Mouse (Mus musculus): ENCODE data around the gene Cfap74. TPM values are rescaled to one million over a fixed set of nuclear protein-coding genes. Genes with fewer than 3 reads are reported as not detected.
"Not testable (repeated sequence)": the region's sequence is repeated elsewhere in the genome, so short reads cannot be mapped to it uniquely, and the experiment has no call there.

The Cfap74 gene
- polyA plus RNA-seq, 1 experiment from 2014 or later, result 0.07 TPM

DNA sequence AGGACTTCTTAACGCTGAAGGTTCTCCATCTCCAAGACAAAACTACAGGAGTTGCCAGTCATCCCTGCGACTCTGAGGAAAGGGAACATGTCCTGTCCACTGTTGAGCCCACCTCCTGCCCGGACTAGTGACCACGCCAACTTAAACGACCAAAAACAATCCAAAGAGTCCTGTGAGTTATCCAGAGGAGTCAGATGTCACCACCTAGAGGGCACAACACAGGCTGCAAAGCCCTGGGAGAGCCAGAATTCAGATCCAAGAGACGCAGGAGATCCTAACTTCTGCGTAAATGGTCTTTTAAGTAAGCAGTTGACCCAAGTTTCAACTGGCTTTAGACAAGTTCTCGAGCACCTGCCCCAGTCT, 314 bp upstream of the Cfap74 start:
- no peak overlapping the region for H3K9ac ChIP-seq
- 6% methylated on average over 8 of the region's 8 CpGs for WGBS (ENCODE audit: insufficient replicate concordance)

GRCm38 (mm10) chr4:155412124-155412523, 3.1 kb downstream of the Cfap74 start:
- Histone ChIP-seq H3K4me3 (replicated peaks) (no peak overlapping the region), H3K9me3 (replicated peaks) (no peaks in the 10 kb centered on the region), H3K36me3 (replicated peaks) (no peaks in the 10 kb centered on the region), H3K4me2 (no peak overlapping the region), H3K9ac (no peak overlapping the region), H3K27me3 (peaks cover 26% of the 10 kb centered on the region), H3K4me1 (replicated peaks) (no peaks in the 10 kb centered on the region), H3K27ac (replicated peaks) (no peak overlapping the region)
- WGBS (ENCODE audit: insufficient replicate concordance), result 65% methylated on average over 6 of the region's 6 CpGs
- no peak for ATAC-seq (ENCODE audit: insufficient read depth)

More for the DNA sequence above, 314 bp upstream of the Cfap74 start:
- Histone ChIP-seq H3K4me2 (peak overlapping the region; percentile 54), H3K27me3 (peaks cover 29% of the 10 kb centered on the region), H3K4me3 (replicated peaks) (0 out of 2 replicates have a peak overlapping the region, but pooled peaks have one; percentile 26), H3K4me1 (replicated peaks) (no peaks in the 10 kb centered on the region), H3K27ac (replicated peaks) (no peak overlapping the region), H3K9me3 (replicated peaks) (no peaks in the 10 kb centered on the region), H3K36me3 (replicated peaks) (no peaks in the 10 kb centered on the region)
- ATAC-seq (ENCODE audit: insufficient read depth), result no peak

DNA sequence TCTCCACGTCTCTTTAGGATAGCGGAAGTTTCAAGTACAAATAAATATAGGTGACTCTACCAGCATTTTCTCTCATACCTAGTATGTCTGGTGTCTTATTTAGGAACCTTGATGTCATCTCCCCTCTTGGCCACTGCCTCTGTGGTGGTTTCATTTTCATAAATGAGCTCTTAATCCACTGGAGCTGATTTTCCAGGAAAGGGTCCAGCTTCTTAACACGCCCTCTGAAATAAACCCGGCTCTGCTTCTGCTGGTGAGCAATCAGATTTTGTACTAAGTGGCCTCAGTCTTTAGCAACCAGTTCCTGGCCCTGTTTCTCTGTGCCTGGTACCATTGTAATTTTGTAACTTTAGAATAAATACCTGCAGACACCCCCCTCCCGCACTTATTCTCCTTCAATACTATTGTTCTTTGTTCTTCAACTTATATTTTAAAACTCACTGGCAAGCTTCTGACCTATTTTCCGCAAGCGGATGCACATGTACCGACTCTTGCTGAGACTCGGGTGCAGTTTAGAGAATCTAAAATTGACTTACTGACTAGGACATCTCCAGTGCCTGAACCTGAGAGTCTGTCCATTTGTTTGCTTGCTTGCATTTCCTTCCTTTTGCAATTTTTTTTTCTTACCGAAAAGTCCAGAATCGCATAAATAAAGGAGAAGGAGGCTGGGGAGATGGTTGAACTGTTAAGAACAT, 4.8 kb downstream of the Cfap74 start:
- no peaks in the 10 kb centered on the region for H3K36me3 ChIP-seq (replicated peaks)
- no peak overlapping the region for H3K4me2 ChIP-seq
- no peaks in the 10 kb centered on the region for H3K9me3 ChIP-seq (replicated peaks)
- no peaks in the 10 kb centered on the region for H3K4me1 ChIP-seq (replicated peaks)
- 73% methylated on average over 11 of the region's 11 CpGs for WGBS (ENCODE audit: insufficient replicate concordance)
- peaks cover 13% of the 10 kb centered on the region for H3K27me3 ChIP-seq
- ATAC-seq (ENCODE audit: insufficient read depth), result no peak
- no peak overlapping the region for H3K9ac ChIP-seq
- H3K27ac ChIP-seq (replicated peaks), result no peak overlapping the region
- no peak overlapping the region for H3K4me3 ChIP-seq (replicated peaks)

DNA sequence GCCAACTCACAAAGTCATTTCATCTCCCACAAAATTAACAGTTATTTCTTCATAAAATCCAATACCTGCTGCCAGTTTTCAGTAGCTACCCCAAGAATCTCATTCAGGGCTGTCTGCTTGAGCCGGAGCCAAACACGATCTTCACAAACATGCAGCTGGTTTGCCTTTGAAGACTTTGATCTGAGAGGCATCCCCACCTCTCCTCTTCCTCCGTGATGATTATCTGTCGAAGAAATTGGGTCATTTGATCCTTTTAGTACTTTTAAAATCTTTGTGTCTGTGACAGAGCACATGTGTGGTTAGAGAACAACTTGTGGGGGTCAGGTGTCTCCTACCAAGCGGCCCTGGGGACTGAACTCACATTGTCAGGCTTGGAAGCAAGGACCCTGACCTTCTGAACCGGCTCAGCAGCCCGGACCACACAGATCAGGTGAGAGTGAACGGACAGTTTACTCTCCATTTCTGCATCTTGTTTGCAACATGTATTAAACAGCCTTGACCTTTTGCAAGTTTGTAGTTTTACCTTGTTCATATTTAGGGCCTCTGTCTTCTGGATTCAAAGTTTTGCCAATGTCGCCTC, 5.8 kb downstream of the Cfap74 start:
- no peak for ATAC-seq (ENCODE audit: insufficient read depth)
- H3K27ac ChIP-seq (replicated peaks), result no peak overlapping the region
- no peaks in the 10 kb centered on the region for H3K9me3 ChIP-seq (replicated peaks)
- no peaks in the 10 kb centered on the region for H3K36me3 ChIP-seq (replicated peaks)
- 59% methylated on average over 9 of the region's 9 CpGs for WGBS (ENCODE audit: insufficient replicate concordance)
- H3K4me3 ChIP-seq (replicated peaks), result no peak overlapping the region
- H3K27me3 ChIP-seq, result 0 out of 2 replicates have a peak, but pooled peaks cover 4% of the 10 kb centered on the region
- no peak overlapping the region for H3K4me2 ChIP-seq
- no peak overlapping the region for H3K9ac ChIP-seq
- no peaks in the 10 kb centered on the region for H3K4me1 ChIP-seq (replicated peaks)

DNA sequence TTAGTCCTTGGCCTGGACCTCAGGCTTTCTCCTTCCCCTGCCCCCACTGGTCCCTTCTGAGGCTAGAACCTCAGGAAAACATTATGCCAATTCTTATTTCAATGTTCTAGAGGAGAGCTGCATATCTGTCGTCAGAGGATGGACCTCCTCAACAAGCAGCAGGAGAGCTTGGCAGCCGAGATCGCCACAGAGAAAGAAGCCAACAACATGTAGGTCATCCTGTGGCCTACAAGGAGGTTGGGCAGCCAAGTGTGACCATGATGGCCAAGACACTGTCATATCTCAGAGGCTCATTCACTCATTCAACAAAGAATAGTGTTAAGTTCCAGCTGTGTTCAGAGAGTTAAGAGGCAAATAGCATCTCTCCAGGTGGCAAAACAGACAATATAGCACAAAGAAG, 11.1 kb downstream of the Cfap74 start:
- Histone ChIP-seq H3K4me1 (replicated peaks) (no peaks in the 10 kb centered on the region), H3K4me3 (replicated peaks) (no peak overlapping the region), H3K27me3 (no peaks in the 10 kb centered on the region), H3K36me3 (replicated peaks) (no peaks in the 10 kb centered on the region), H3K27ac (replicated peaks) (no peak overlapping the region), H3K9me3 (replicated peaks) (no peaks in the 10 kb centered on the region), H3K9ac (no peak overlapping the region), H3K4me2 (no peak overlapping the region)
- ATAC-seq (ENCODE audit: insufficient read depth), result no peak
- WGBS (ENCODE audit: insufficient replicate concordance), result 65% methylated on average over 3 of the region's 3 CpGs

GRCm38 (mm10) chr4:155421412-155422370, 12.7 kb downstream of the Cfap74 start:
- not testable (repeated sequence) for ATAC-seq (ENCODE audit: insufficient read depth); H3K4me2 ChIP-seq; H3K9ac ChIP-seq; H3K4me3 ChIP-seq (replicated peaks); H3K9me3 ChIP-seq (replicated peaks); H3K4me1 ChIP-seq (replicated peaks); H3K27ac ChIP-seq (replicated peaks); H3K36me3 ChIP-seq (replicated peaks); H3K27me3 ChIP-seq
- WGBS (ENCODE audit: insufficient replicate concordance), result 65% methylated on average over 23 of the region's 30 CpGs

GRCm38 (mm10) chr4:155423988-155424387, 15.0 kb downstream of the Cfap74 start:
- no peaks in the 10 kb centered on the region for H3K36me3 ChIP-seq (replicated peaks)
- H3K9ac ChIP-seq, result no peak overlapping the region
- no peaks in the 10 kb centered on the region for H3K4me1 ChIP-seq (replicated peaks)
- WGBS (ENCODE audit: insufficient replicate concordance), result 58% methylated on average over 5 of the region's 5 CpGs
- no peak overlapping the region for H3K4me3 ChIP-seq (replicated peaks)
- H3K9me3 ChIP-seq (replicated peaks), result no peaks in the 10 kb centered on the region
- no peak for ATAC-seq (ENCODE audit: insufficient read depth)
- no peak overlapping the region for H3K4me2 ChIP-seq
- H3K27me3 ChIP-seq, result no peaks in the 10 kb centered on the region
- H3K27ac ChIP-seq (replicated peaks), result no peak overlapping the region

DNA sequence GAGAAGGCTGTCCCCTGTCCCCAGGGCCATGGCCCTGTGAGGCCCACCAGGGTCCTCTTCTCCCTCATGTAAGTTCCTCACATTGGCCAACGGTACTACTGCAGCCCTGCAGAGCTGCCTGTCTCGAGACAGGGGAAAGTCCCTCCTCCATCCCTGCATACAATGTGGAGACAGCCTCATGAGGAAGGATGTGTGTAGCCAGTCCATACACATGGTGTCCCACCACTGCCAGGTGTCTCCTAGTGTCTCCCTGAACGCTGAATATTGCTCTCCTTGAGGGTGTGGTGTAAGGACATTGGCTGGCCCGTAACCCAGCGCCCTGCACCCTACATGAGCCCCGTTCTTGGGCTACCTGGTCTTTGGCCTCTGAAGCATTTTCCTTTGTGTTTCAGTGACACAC, 17.3 kb downstream of the Cfap74 start:
- no peaks in the 10 kb centered on the region for H3K27me3 ChIP-seq
- WGBS (ENCODE audit: insufficient replicate concordance), result 49% methylated on average over 6 of the region's 6 CpGs
- ATAC-seq (ENCODE audit: insufficient read depth), result no peak

DNA sequence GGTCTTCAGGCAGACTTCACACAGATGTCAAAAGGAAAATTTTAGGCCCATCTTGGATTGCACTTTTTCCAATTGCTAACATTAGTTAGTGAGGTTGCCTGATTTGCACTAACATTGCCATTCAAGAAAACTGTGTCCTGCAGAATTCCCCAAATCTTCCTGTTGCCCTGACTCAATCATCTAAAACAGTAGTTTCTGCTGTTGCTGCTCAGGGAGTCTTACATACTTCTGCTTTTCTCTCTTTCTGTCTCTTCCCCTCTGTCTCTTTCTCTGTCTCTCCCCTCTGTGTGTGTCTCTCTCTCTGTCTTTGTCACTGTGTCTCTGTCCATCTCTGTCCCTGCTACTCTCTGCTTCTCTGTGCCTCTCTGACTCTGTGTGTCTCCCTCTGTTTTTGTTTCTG, 19.5 kb downstream of the Cfap74 start:
- ATAC-seq (ENCODE audit: insufficient read depth), result no peak
- Histone ChIP-seq H3K9ac (no peak overlapping the region), H3K9me3 (replicated peaks) (no peaks in the 10 kb centered on the region), H3K36me3 (replicated peaks) (no peaks in the 10 kb centered on the region), H3K4me2 (no peak overlapping the region), H3K4me1 (replicated peaks) (no peaks in the 10 kb centered on the region), H3K4me3 (replicated peaks) (no peak overlapping the region), H3K27me3 (no peaks in the 10 kb centered on the region), H3K27ac (replicated peaks) (no peak overlapping the region)

More for the DNA sequence above, 17.3 kb downstream of the Cfap74 start:
- no peak overlapping the region for H3K9ac ChIP-seq
- no peak overlapping the region for H3K4me2 ChIP-seq
- no peak overlapping the region for H3K27ac ChIP-seq (replicated peaks)
- H3K4me3 ChIP-seq (replicated peaks), result no peak overlapping the region
- H3K4me1 ChIP-seq (replicated peaks), result no peaks in the 10 kb centered on the region
- H3K36me3 ChIP-seq (replicated peaks), result no peaks in the 10 kb centered on the region
- H3K9me3 ChIP-seq (replicated peaks), result no peaks in the 10 kb centered on the region

DNA sequence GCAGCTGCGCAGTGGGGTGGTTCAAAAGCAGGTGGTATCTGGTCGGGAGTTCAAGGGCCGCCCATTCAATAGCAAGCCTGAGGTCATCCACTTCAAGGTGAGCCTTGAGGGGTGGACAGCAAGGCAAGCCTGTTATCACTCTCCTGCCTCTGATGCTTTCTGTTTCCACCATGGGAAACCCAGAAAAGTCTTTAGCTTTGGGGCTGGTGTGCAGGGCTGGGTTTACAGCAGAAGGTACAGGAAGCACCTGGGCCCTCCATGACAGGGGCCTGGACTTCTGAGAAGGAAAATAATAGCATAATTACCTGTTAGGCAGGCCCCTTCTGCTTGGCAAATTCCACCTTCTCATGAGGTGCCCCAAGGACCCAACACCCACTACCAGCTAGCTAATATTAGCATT, 20.2 kb downstream of the Cfap74 start:
- H3K4me1 ChIP-seq (replicated peaks), result no peaks in the 10 kb centered on the region
- H3K27me3 ChIP-seq, result no peaks in the 10 kb centered on the region
- no peak overlapping the region for H3K27ac ChIP-seq (replicated peaks)
- no peak for ATAC-seq (ENCODE audit: insufficient read depth)
- no peak overlapping the region for H3K4me3 ChIP-seq (replicated peaks)
- 61% methylated on average over 3 of the region's 3 CpGs for WGBS (ENCODE audit: insufficient replicate concordance)
- no peaks in the 10 kb centered on the region for H3K9me3 ChIP-seq (replicated peaks)
- H3K4me2 ChIP-seq, result no peak overlapping the region
- H3K36me3 ChIP-seq (replicated peaks), result no peaks in the 10 kb centered on the region
- H3K9ac ChIP-seq, result no peak overlapping the region

- Histone ChIP-seq H3K4me3 (replicated peaks) (no peak overlapping the region), H3K9ac (no peak overlapping the region), H3K27me3 (no peaks in the 10 kb centered on the region), H3K36me3 (replicated peaks) (no peaks in the 10 kb centered on the region), H3K4me2 (no peak overlapping the region), H3K27ac (replicated peaks) (no peak overlapping the region), H3K9me3 (replicated peaks) (no peaks in the 10 kb centered on the region), H3K4me1 (replicated peaks) (no peaks in the 10 kb centered on the region)
- no peak for ATAC-seq (ENCODE audit: insufficient read depth)
- WGBS (ENCODE audit: insufficient replicate concordance), result 62% methylated on average over 6 of the region's 6 CpGs
Measured at GRCm38 (mm10) chr4:155432358-155432757, 23.4 kb downstream of the Cfap74 start.

All from liver, embryonic 15.5 days (tissue).